22 mouse cellular contexts compared by ENCODE assay signal in genomic region chr1:34733026-34733913, GRCm38 (mm10).
"Had no signal": no experiment of that assay in that cellular context is flagged by ENCODE, and none has a peak within 500 bp of the region (broad histone marks: within the 10 kb centered on the region; RNA-seq: fewer than 3 reads in every experiment).

No protein-coding gene starts in this region.

- H3K4me3 ChIP-seq: layer of hippocampus, adult 2 months; limb, embryonic 10.5 days; limb, embryonic 13.5 days; liver, embryonic 12.5 days; liver, embryonic 15.5 days; lung, embryonic 15.5 days; megakaryocyte, embryonic 14.5 days; midbrain, embryonic 10.5 days; midbrain, embryonic 13.5 days; myocyte had no signal

- H3K9me3 ChIP-seq: limb, embryonic 10.5 days; limb, embryonic 13.5 days; liver, embryonic 12.5 days; liver, embryonic 15.5 days; lung, embryonic 15.5 days; megakaryocyte, embryonic 14.5 days; midbrain, embryonic 10.5 days; midbrain, embryonic 13.5 days had no signal

- DNase-seq: kidney, adult 2 months; kidney, postnatal 25 days; layer of hippocampus, adult 9-11 months; liver; lung, adult 18-20 months; lung, postnatal 10 days; lung, postnatal 36 days; right cerebral cortex, postnatal 25 days; thymus, postnatal 25 days had no signal

- H3K4me2 ChIP-seq: limb, embryonic 13.5 days; liver, embryonic 12.5 days; liver, embryonic 15.5 days; lung, embryonic 15.5 days; midbrain, embryonic 13.5 days had no signal

- ATAC-seq: intestine, postnatal 0 days; liver, embryonic 12.5 days; midbrain, embryonic 13.5 days; midbrain, embryonic 16.5 days had no signal

- H3K9ac ChIP-seq: limb, embryonic 13.5 days; liver, embryonic 12.5 days; liver, embryonic 15.5 days; lung, embryonic 15.5 days; midbrain, embryonic 13.5 days had no signal

- H3K4me1 ChIP-seq: limb, embryonic 10.5 days; liver, embryonic 12.5 days; liver, embryonic 15.5 days; lung, embryonic 15.5 days; megakaryocyte, embryonic 14.5 days; midbrain, embryonic 10.5 days; midbrain, embryonic 13.5 days had no signal

- H3K27ac ChIP-seq: kidney, postnatal 0 days; layer of hippocampus, adult 2 months; limb, embryonic 10.5 days; limb, embryonic 13.5 days; liver, embryonic 12.5 days; liver, embryonic 15.5 days; lung, embryonic 15.5 days; midbrain, embryonic 10.5 days; midbrain, embryonic 13.5 days had no signal

- H3K36me3 ChIP-seq: limb, embryonic 10.5 days; limb, embryonic 13.5 days; liver, embryonic 12.5 days; liver, embryonic 15.5 days; lung, embryonic 15.5 days; midbrain, embryonic 10.5 days; midbrain, embryonic 13.5 days had no signal

- H3K27me3 ChIP-seq: limb, embryonic 13.5 days; liver, embryonic 12.5 days; liver, embryonic 15.5 days; lung, embryonic 15.5 days; megakaryocyte, embryonic 14.5 days; midbrain, embryonic 13.5 days had no signal
